In the genomic region with DNA sequence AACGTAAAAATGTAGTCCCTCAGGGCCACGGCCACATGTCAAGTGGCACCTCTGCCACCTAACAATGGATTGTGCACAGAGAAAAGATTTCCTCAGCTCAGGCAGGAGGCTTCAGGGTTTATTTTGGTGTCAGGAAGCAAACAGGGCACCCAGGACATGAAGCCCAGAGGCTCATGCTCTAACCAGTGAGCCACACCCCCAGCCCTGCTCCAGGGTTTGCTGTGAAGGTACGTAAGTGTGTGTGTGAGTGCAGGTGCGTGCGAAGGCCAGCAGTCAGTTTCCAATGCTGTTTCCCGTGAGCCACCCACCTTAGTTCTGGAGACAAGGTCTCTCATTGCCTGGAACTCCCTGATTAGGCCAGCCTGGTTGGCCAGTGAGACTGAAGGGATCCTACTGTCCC, we compare ENCODE assay signal across 24 mouse cellular contexts.
A peak's percentile ranks its signal among the peaks of the same experiment; 100 is the strongest.
DNase-seq lines count a peak whose midpoint lies in the region; ATAC-seq and TF ChIP-seq lines count a peak whose summit lies in the region.
"Had no signal": no experiment of that assay in that cellular context is flagged by ENCODE, and none has a peak within 500 bp of the region (broad histone marks: within the 10 kb centered on the region; RNA-seq: fewer than 3 reads in every experiment).

No protein-coding gene starts in this region.

- DNase-seq in midbrain, embryonic 10.5 days (ENCODE audit: low spot score) = no peak
- DNase-seq in midbrain, embryonic 11.5 days (ENCODE audit: low spot score, missing footprints) = no peak
- no peak for DNase-seq in thymus, adult 2 months
- no peak for DNase-seq in thymus, postnatal 0 days (ENCODE audit: low spot score)
- DNase-seq in thymus, postnatal 25 days = peak; percentile 45
- DNase-seq in left cerebral cortex, postnatal 36 days (ENCODE audit: low spot score in 2 of 2) = no peak
- DNase-seq in limb, embryonic 10.5 days (ENCODE audit: low spot score) = no peak
- DNase-seq: adrenal gland, adult 2 months; adrenal gland, postnatal 10 days; adrenal gland, postnatal 25 days; cerebellum, adult 11 months; cerebellum, adult 18-20 months; cerebellum, adult 8-10 months; cerebellum, adult 9-11 months; cerebellum, postnatal 14 days; cerebellum, postnatal 36 days; embryo, embryonic 11 days had no signal

- no peak overlapping the region for H3K4me2 ChIP-seq in midbrain, embryonic 11.5 days
- H3K4me2 ChIP-seq: embryonic facial prominence, embryonic 13.5 days; embryonic facial prominence, embryonic 15.5 days; forebrain, embryonic 12.5 days had no signal

- H3K4me3 ChIP-seq in midbrain, embryonic 10.5 days = no peak overlapping the region
- H3K4me3 ChIP-seq in midbrain, embryonic 11.5 days (ENCODE audit: low read depth, low read length) = no peak overlapping the region
- H3K4me3 ChIP-seq in thymus, adult 2 months (ENCODE audit: control insufficient read depth, insufficient read depth, low read length) = no peak overlapping the region
- no peak overlapping the region for H3K4me3 ChIP-seq in limb, embryonic 10.5 days
- H3K4me3 ChIP-seq: embryonic facial prominence, embryonic 13.5 days; embryonic facial prominence, embryonic 15.5 days; erythroblast, embryonic 14.5 days; forebrain, embryonic 10.5 days; forebrain, embryonic 12.5 days had no signal

- no peaks in the 10 kb centered on the region for H3K27me3 ChIP-seq in midbrain, embryonic 10.5 days (ENCODE audit: low read depth, poor library complexity, severe bottlenecking)
- no peaks in the 10 kb centered on the region for H3K27me3 ChIP-seq in midbrain, embryonic 11.5 days (ENCODE audit: control insufficient read depth, insufficient read depth, low read length)
- H3K27me3 ChIP-seq in thymus, adult 2 months (ENCODE audit: control insufficient read depth, insufficient read depth, low read length) = no peaks in the 10 kb centered on the region
- H3K27me3 ChIP-seq in limb, embryonic 10.5 days (ENCODE audit: low read depth, poor library complexity, severe bottlenecking) = no peaks in the 10 kb centered on the region
- H3K27me3 ChIP-seq: embryonic facial prominence, embryonic 13.5 days; embryonic facial prominence, embryonic 15.5 days; forebrain, embryonic 12.5 days had no signal

- intact Hi-C loops in left cerebral cortex, postnatal 36 days (cut with DNase I) = no loop called here

- ATAC-seq in midbrain, embryonic 11.5 days (ENCODE audit: low FRiP score) = no peak
- 0 out of 2 replicates have a peak, but pooled peaks have one; percentile 13 for ATAC-seq in megakaryocyte-erythroid progenitor cell, adult 5-6 weeks (replicated peaks; ENCODE audit: low FRiP score, low TSS enrichment, poor library complexity, severe bottlenecking)
- ATAC-seq: forebrain, embryonic 14.5 days had no signal

- TF ChIP-seq CTCF in thymus, adult 2 months (IDR thresholded peaks at IDR 0.05; ENCODE audit: borderline replicate concordance, control insufficient read depth, extremely low read depth, insufficient read depth, low read length, poor library complexity) = no peak

- no peak for TF ChIP-seq POLR2A in thymus, adult 2 months (IDR thresholded peaks at IDR 0.05; ENCODE audit: control insufficient read depth, extremely low read depth, insufficient read depth, low read length, poor library complexity)

- H3K9ac ChIP-seq in midbrain, embryonic 11.5 days (ENCODE audit: low read length) = no peak overlapping the region
- H3K9ac ChIP-seq: embryonic facial prominence, embryonic 13.5 days; embryonic facial prominence, embryonic 15.5 days; forebrain, embryonic 12.5 days had no signal

- 88% methylated on average over 6 of the region's 6 CpGs for WGBS in midbrain, embryonic 10.5 days
- WGBS in midbrain, embryonic 11.5 days = 88% methylated on average over 6 of the region's 6 CpGs
- WGBS in thymus, adult 2 months = 90% methylated on average over 6 of the region's 6 CpGs
- 87% methylated on average over 6 of the region's 6 CpGs for WGBS in limb, embryonic 10.5 days

- H3K27ac ChIP-seq in midbrain, embryonic 10.5 days (replicated peaks) = 0 out of 2 replicates have a peak overlapping the region, but pooled peaks have one; percentile 17
- H3K27ac ChIP-seq in midbrain, embryonic 11.5 days (ENCODE audit: low read depth, low read length) = no peak overlapping the region
- H3K27ac ChIP-seq in thymus, adult 2 months (ENCODE audit: control insufficient read depth, insufficient read depth, low read length) = peak overlapping the region; percentile 87
- no peak overlapping the region for H3K27ac ChIP-seq in limb, embryonic 10.5 days
- H3K27ac ChIP-seq: embryonic facial prominence, embryonic 13.5 days; embryonic facial prominence, embryonic 15.5 days; forebrain, embryonic 10.5 days; forebrain, embryonic 12.5 days had no signal

- no peaks in the 10 kb centered on the region for H3K4me1 ChIP-seq in midbrain, embryonic 10.5 days
- no peaks in the 10 kb centered on the region for H3K4me1 ChIP-seq in midbrain, embryonic 11.5 days (ENCODE audit: control insufficient read depth, insufficient read depth, low read length)
- H3K4me1 ChIP-seq in thymus, adult 2 months (replicated peaks; ENCODE audit: control insufficient read depth, insufficient read depth, low read length) = peaks cover 48% of the 10 kb centered on the region
- H3K4me1 ChIP-seq in limb, embryonic 10.5 days = peaks cover under 1% of the 10 kb centered on the region
- H3K4me1 ChIP-seq: forebrain, embryonic 10.5 days; forebrain, embryonic 12.5 days had no signal

- H3K9me3 ChIP-seq in midbrain, embryonic 10.5 days (replicated peaks) = no peaks in the 10 kb centered on the region
- no peaks in the 10 kb centered on the region for H3K9me3 ChIP-seq in midbrain, embryonic 11.5 days (ENCODE audit: control insufficient read depth, low read length)
- no peaks in the 10 kb centered on the region; the same call in 1 of the 2 replicates for H3K9me3 ChIP-seq in limb, embryonic 10.5 days (replicated peaks)
- H3K9me3 ChIP-seq: embryonic facial prominence, embryonic 13.5 days; embryonic facial prominence, embryonic 15.5 days; forebrain, embryonic 10.5 days; forebrain, embryonic 12.5 days had no signal

- no peaks in the 10 kb centered on the region for H3K36me3 ChIP-seq in midbrain, embryonic 10.5 days
- H3K36me3 ChIP-seq in midbrain, embryonic 11.5 days (ENCODE audit: control insufficient read depth, insufficient read depth, low read length) = no peaks in the 10 kb centered on the region
- no peaks in the 10 kb centered on the region for H3K36me3 ChIP-seq in thymus, adult 2 months (ENCODE audit: control insufficient read depth, insufficient read depth, low read length)
- H3K36me3 ChIP-seq in limb, embryonic 10.5 days = no peaks in the 10 kb centered on the region
- H3K36me3 ChIP-seq: embryonic facial prominence, embryonic 13.5 days; embryonic facial prominence, embryonic 15.5 days; forebrain, embryonic 10.5 days; forebrain, embryonic 12.5 days had no signal

Comparison
In these comparisons a context has a peak if more than half of its experiments do, and no peak if none do; other contexts are left out.
1. H3K27ac ChIP-seq: peak in midbrain, embryonic 10.5 days (single experiment) and thymus, adult 2 months (single experiment); none in midbrain, embryonic 11.5 days (single experiment) and limb, embryonic 10.5 days (single experiment).